Mouse (Mus musculus) cortical plate, adult 2 months (tissue): Measurements from ENCODE around the gene Anks1b. TPM values are rescaled to one million over a fixed set of nuclear protein-coding genes. Genes with fewer than 3 reads are reported as not detected.

ENCODE experiments used
- H3K27ac ChIP-seq: fragments of 200-500 bp; 2 replicates; pipeline ENCODE4 v1.5.1; 2012; ENCODE audit warnings: low read length, control low read depth, inconsistent platforms; ENCODE audit not compliant: insufficient read depth
- H3K4me1 ChIP-seq: fragments of 200-500 bp; 2 replicates; pipeline ENCODE4 v1.6.1; 2011; ENCODE audit warnings: low read length; ENCODE audit not compliant: control insufficient read depth, insufficient read depth
- H3K4me3 ChIP-seq: fragments of 200-500 bp; 2 replicates; pipeline ENCODE4 v1.5.1; 2011; ENCODE audit warnings: mild to moderate bottlenecking, low read length, control low read depth; ENCODE audit not compliant: insufficient read depth
- CTCF ChIP-seq: fragments of 200-500 bp; IDR thresholded peaks from 2 replicates; pipeline ENCODE4 v1.5.1; 2011; ENCODE audit warnings: mild to moderate bottlenecking, control low read depth, low read length; ENCODE audit not compliant: insufficient read depth; ENCODE audit errors: extremely low read depth
- POLR2A ChIP-seq: fragments of 200-500 bp; IDR thresholded peaks from 2 replicates; pipeline ENCODE4 v1.6.1; 2011; ENCODE audit warnings: mild to moderate bottlenecking, low read length, control low read depth; ENCODE audit not compliant: insufficient read depth; ENCODE audit errors: extremely low read depth
- polyA plus RNA-seq: library from polyadenylated mRNA; depleted of rRNA; stranded (reverse); fragments of >200 nt; gene quantifications from 2 replicates; pipeline ENCODE4 v1.2.3, GENCODE M21; 2012

Gene Anks1b
- polyA plus RNA-seq, 1 experiment: 238 TPM

GRCm38 (mm10) chr10:90688696-90689252 is 815.5 kb downstream of the Anks1b start:
- H3K4me1 ChIP-seq: peaks cover 8% of the 10 kb centered on the region
- no peak overlapping the region for H3K4me3 ChIP-seq
- peak overlapping the region; percentile 78; the same call in 1 of the 2 replicates for H3K27ac ChIP-seq
- TF ChIP-seq POLR2A: no peak
- TF ChIP-seq CTCF: no peak

- H3K4me1 ChIP-seq: peaks cover 11% of the 10 kb centered on the region
- TF ChIP-seq POLR2A (no peak), CTCF (peak; percentile 70; the same call in 1 of the 2 replicates)
- no peak overlapping the region; the same call in 1 of the 2 replicates for H3K4me3 ChIP-seq
- H3K27ac ChIP-seq: no peak overlapping the region
These were observed 816.7 kb downstream of the Anks1b start for GRCm38 (mm10) chr10:90689854-90690513.

GRCm38 (mm10) chr10:90696687-90697086 is 823.4 kb downstream of the Anks1b start:
- H3K27ac ChIP-seq: no peak overlapping the region
- no peak for TF ChIP-seq CTCF
- TF ChIP-seq POLR2A: no peak
- peaks cover 11% of the 10 kb centered on the region for H3K4me1 ChIP-seq
- no peak overlapping the region for H3K4me3 ChIP-seq

DNA sequence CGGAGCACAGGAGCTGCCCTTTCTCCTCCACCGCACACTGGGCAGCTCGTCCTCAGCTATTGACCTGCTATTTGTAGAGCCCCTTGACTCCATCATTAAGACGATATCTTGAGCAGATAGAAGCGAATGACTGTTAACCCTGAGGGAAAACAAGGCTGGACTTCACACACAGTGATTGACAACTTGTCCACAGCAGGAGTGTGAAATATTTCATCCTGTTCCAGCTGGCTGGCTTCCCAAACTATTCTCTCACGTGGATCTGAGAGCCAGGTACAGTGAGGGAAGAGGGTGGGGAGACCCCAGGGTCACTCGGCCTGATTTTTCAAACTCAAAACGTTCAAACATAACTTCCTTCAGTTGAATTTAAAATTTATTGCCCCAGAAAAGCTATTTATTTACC is 824.1 kb downstream of the Anks1b start:
- Histone ChIP-seq H3K27ac (peak overlapping the region; percentile 73; the same call in 1 of the 2 replicates), H3K4me3 (no peak overlapping the region), H3K4me1 (peaks cover 11% of the 10 kb centered on the region)
- no peak for TF ChIP-seq POLR2A
- no peak for TF ChIP-seq CTCF

- Histone ChIP-seq H3K4me3 (no peak overlapping the region), H3K4me1 (peaks cover 13% of the 10 kb centered on the region), H3K27ac (peak overlapping the region; percentile 53)
- TF ChIP-seq POLR2A: no peak
- no peak for TF ChIP-seq CTCF
These were observed 825.9 kb downstream of the Anks1b start for GRCm38 (mm10) chr10:90699211-90699610.

GRCm38 (mm10) chr10:90704602-90705001 is 831.3 kb downstream of the Anks1b start:
- TF ChIP-seq CTCF (no peak), POLR2A (peak; percentile 33; the same call in 1 of the 2 replicates)

GRCm38 (mm10) chr10:90708822-90709601 is 835.7 kb downstream of the Anks1b start:
- H3K4me3 ChIP-seq: no peak overlapping the region
- TF ChIP-seq CTCF (no peak), POLR2A (no peak)
- peaks cover 7% of the 10 kb centered on the region for H3K4me1 ChIP-seq
- peak overlapping the region; percentile 33; the same call in 1 of the 2 replicates for H3K27ac ChIP-seq

More at GRCm38 (mm10) chr10:90704602-90705001, 831.3 kb downstream of the Anks1b start:
- Histone ChIP-seq H3K4me3 (no peak overlapping the region), H3K4me1 (peaks cover 7% of the 10 kb centered on the region), H3K27ac (peak overlapping the region; percentile 93)

- H3K4me3 ChIP-seq: no peak overlapping the region
- no peak overlapping the region for H3K27ac ChIP-seq
- TF ChIP-seq POLR2A (no peak), CTCF (no peak)
- H3K4me1 ChIP-seq: peaks cover 5% of the 10 kb centered on the region
These were observed 836.3 kb downstream of the Anks1b start for GRCm38 (mm10) chr10:90709602-90709931.

DNA sequence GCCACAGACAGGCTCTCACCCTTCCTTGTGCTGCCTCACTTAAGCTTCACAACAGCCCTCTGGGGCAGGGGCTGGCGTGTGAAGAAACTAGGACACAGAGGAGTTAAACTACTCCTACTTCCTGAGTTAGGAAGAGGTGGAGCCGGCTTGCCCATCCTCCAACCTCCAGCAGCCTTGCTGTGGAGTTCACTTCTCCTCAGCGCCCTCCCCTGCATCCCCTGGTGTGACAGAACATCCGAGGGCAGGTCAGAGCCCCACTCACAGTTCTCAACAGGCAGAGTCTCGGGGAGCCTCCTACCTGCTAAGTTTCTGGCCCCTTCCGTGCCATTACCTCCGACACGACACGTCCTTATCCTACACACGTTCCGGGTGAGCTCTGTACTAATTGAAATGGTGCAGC is 844.7 kb downstream of the Anks1b start:
- TF ChIP-seq CTCF: no peak
- no peak for TF ChIP-seq POLR2A
- H3K4me1 ChIP-seq: peaks cover 23% of the 10 kb centered on the region
- H3K4me3 ChIP-seq: no peak overlapping the region
- peak overlapping the region; percentile 43 for H3K27ac ChIP-seq
